Mouse (Mus musculus) ES-E14 (cell line): ENCODE measurements at regions not wholly inside any gene's neighbourhood (a gene's known extent, or its start where the extent isn't known, plus 50 kb on each side); places are given as distances from the start of the nearest gene placed in this dataset.
"Not testable (repeated sequence)": the region's sequence is repeated elsewhere in the genome, so short reads cannot be mapped to it uniquely, and the experiment has no call there.

Experiments
- DNase-seq: peaks from one replicate; pipeline ENCODE4 v3.0.0-alpha.2; 2013; ENCODE audit warnings: low read depth, low spot score
- H3K27ac ChIP-seq: 2 replicates; pipeline ENCODE4 v1.5.1; 2012; ENCODE audit warnings: low read depth, mild to moderate bottlenecking, low read length, moderate library complexity, mixed read lengths; ENCODE audit not compliant: poor library complexity, insufficient read depth, severe bottlenecking
- H3K36me3 ChIP-seq: 2 replicates; pipeline ENCODE4 v1.6.1; 2012; ENCODE audit warnings: mild to moderate bottlenecking, low read length, moderate library complexity, mixed read lengths; ENCODE audit not compliant: control insufficient read depth, poor library complexity, insufficient read depth, severe bottlenecking
- H3K4me1 ChIP-seq, 2 experiments: fragments of 150-350 bp in 1 of 2; sonication (generic) in 1 of 2; 2 replicates each; pipeline ENCODE4 v1.6.1; 2012; ENCODE audit warnings: low read length in 2 of 2, mild to moderate bottlenecking in 1 of 2, mixed read lengths in 1 of 2; ENCODE audit not compliant: control insufficient read depth in 2 of 2, insufficient read depth in 2 of 2, poor library complexity in 1 of 2
- H3K4me3 ChIP-seq, 2 experiments: fragments of 150-350 bp in 1 of 2; sonication (generic) in 1 of 2; 2 replicates each; pipeline ENCODE4 v1.5.1; 2012; ENCODE audit warnings: low read length in 2 of 2, low read depth in 1 of 2, mild to moderate bottlenecking in 1 of 2, mixed read lengths in 1 of 2; ENCODE audit not compliant: insufficient read depth in 1 of 2, poor library complexity in 1 of 2, severe bottlenecking in 1 of 2
- H3K9ac ChIP-seq: 2 replicates; pipeline ENCODE4 v1.6.1; 2012; ENCODE audit warnings: low read depth, mild to moderate bottlenecking, low read length, mixed read lengths; ENCODE audit not compliant: poor library complexity, insufficient read depth, severe bottlenecking
- H3K9me3 ChIP-seq: fragments of 150-350 bp; sonication (generic); 2 replicates; pipeline ENCODE4 v1.6.1; 2012; ENCODE audit warnings: low read depth, mild to moderate bottlenecking, low read length; ENCODE audit not compliant: control insufficient read depth, insufficient read depth
- CHD2 ChIP-seq: IDR thresholded peaks from 2 replicates; pipeline ENCODE4 v1.6.1; 2014; ENCODE audit warnings: mild to moderate bottlenecking, low read depth, low read length, inconsistent platforms
- HCFC1 ChIP-seq: IDR thresholded peaks from 2 replicates; pipeline ENCODE4 v1.6.1; 2012; ENCODE audit warnings: low read length, inconsistent platforms, borderline replicate concordance; ENCODE audit not compliant: insufficient read depth
- MAFK ChIP-seq: IDR thresholded peaks from 2 replicates; pipeline ENCODE4 v1.6.1; 2014; ENCODE audit warnings: mild to moderate bottlenecking, low read depth, low read length, inconsistent platforms; ENCODE audit not compliant: insufficient read depth
- ZC3H11A ChIP-seq: IDR thresholded peaks from 2 replicates; pipeline ENCODE4 v1.6.1; 2012; ENCODE audit warnings: low read depth, mild to moderate bottlenecking, inconsistent platforms, low read length, borderline replicate concordance
- ZNF384 ChIP-seq: IDR thresholded peaks from 2 replicates; pipeline ENCODE4 v1.6.1; 2012; ENCODE audit warnings: low read depth, low read length, inconsistent platforms
- in situ Hi-C, 2 experiments: fragments of 600-800 bp; cut with MboI; formaldehyde crosslinking; loops; one replicate each; pipeline ENCODE4 v1.15.1; 2025; ENCODE audit warnings: low sequenced_read_pairs in 2 of 2, inconsistent platforms in 1 of 2; ENCODE audit not compliant: unreplicated experiment in 2 of 2

DNA sequence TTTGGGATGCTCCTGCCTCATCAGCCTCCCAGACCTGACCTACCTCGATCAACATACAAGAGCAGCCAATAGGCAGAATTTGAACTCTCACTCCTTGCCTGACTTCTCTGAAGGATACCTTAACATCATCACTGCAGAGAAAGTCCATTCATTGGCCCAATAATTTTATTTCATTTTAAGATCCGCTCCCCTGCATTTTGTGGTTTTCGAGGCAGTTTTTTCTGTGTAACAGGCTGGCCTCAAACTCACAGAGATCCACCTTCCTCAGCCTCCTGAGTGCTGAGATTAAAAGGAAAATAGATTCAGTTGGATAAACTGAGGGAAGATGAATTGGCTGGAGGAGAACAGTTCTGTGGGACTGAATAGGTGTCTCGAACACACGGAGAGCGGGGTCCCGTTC lies 216.4 kb downstream of the Ankrd50 start:
- Histone ChIP-seq H3K4me1 (no peaks in the 10 kb centered on the region), H3K4me3 (no peak overlapping the region)
- in situ Hi-C loops = loop anchor here in 1 of 2 experiments (25.0 kb wide), 2 partner anchors 344 to 594 kb away; no protein-coding TSS in a partner anchor

DNA sequence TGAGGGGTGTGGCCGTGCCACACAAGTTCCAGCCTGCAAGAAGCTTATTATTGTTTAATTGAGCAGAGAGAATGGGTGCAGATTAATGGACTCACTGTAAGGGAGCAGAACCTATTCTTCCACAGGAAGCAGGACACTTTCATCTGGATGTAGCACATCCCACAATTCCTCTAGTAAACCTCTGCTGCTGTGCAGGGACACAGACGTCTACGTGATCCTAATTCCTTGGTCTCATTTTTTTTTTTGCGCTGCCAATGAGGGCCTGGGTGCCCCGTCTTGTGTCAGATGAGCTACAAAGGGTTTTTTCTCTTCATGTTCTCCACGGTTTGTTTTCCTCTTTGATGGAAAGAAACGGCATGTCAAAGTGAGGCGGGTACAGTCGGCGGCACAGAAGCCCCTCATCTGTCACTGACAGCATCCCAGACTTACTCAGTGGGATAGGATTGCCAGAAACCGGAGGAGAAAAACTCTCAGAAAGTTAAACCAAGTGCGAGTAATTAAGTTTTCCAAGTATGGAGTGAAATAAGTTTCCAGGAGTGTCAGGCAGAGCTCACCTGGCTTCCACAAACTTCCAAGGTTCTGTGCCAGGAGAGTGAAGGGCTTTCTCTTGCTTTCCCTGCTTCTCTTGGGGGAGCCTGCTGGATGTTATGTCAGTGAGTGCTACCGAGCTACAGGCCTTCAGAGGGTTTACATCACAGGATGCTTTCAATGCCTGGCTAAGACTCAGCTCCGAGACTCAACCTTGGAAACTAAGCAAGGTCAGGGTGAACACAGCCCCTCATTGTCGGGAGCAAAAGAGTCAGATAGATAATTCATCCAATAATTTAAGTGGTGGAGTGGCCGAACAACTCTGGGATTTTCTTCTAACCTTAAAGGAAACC lies 221.1 kb downstream of the Ankrd50 start:
- TF ChIP-seq ZC3H11A (no peak), HCFC1 (no peak), ZNF384 (no peak), CHD2 (no peak), MAFK (no peak)
- Histone ChIP-seq H3K4me1 (no peaks in the 10 kb centered on the region), H3K4me3 (no peak overlapping the region), H3K9me3 (no peaks in the 10 kb centered on the region), H3K27ac (no peak overlapping the region), H3K36me3 (no peaks in the 10 kb centered on the region), H3K9ac (no peak overlapping the region)
- DNase-seq = no peak
- in situ Hi-C loops = loop anchor here in 1 of 2 experiments (25.0 kb wide), 2 partner anchors 349 to 599 kb away; no protein-coding TSS in a partner anchor

More for the DNA sequence above, 216.4 kb downstream of the Ankrd50 start:
- Histone ChIP-seq H3K36me3 (no peaks in the 10 kb centered on the region), H3K9me3 (no peaks in the 10 kb centered on the region), H3K27ac (no peak overlapping the region), H3K9ac (no peak overlapping the region)
- DNase-seq = no peak
- TF ChIP-seq ZNF384 (no peak), HCFC1 (no peak), MAFK (no peak), ZC3H11A (no peak)

DNA sequence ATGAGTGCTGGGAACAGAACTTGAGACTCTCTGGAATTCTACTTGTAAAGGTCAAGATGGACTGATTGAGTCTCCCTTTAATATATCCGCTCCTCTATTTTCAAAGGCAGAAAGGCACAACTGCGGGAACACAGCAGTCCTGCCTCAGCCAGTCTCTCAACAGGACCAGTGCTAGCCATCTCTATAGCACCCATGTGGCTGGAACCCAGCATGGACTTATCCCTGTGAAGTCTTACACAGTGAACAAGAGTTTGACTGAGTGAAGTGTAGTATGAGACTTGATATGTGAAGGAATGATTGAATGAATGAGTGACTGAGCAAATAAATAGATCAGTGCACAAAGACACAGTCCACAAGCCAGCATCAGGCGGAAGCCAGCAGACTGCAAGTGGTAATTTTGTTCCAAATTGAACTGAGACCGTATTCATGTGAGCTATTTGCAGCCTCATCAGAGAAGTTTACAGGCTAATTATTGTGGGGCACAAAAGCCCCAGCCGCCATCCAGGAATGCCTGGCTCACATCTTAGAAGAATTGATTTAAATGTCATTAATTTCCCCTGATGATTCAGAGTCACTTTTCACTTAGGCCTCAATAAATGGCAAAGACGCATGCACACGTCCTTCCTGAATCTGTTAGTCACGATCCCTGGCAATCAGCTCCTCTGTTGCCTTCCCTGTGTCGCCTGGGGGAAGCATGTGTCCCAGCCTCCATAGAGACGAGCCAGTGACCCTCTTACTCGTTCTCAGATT lies 223.1 kb downstream of the Ankrd50 start:
- no peak overlapping the region for H3K4me3 ChIP-seq
- no peaks in the 10 kb centered on the region for H3K36me3 ChIP-seq
- H3K27ac ChIP-seq = no peak overlapping the region
- in situ Hi-C loops = loop anchor here in 1 of 2 experiments (25.0 kb wide), 2 partner anchors 351 to 601 kb away; no protein-coding TSS in a partner anchor
- no peaks in the 10 kb centered on the region for H3K9me3 ChIP-seq
- no peak for DNase-seq
- H3K4me1 ChIP-seq = 0 out of 4 replicates have a peak, but pooled peaks cover 0 to 1% of the 10 kb centered on the region in 2 experiments
- no peak overlapping the region for H3K9ac ChIP-seq
- TF ChIP-seq ZC3H11A (no peak), CHD2 (no peak), MAFK (no peak), ZNF384 (no peak), HCFC1 (no peak)

DNA sequence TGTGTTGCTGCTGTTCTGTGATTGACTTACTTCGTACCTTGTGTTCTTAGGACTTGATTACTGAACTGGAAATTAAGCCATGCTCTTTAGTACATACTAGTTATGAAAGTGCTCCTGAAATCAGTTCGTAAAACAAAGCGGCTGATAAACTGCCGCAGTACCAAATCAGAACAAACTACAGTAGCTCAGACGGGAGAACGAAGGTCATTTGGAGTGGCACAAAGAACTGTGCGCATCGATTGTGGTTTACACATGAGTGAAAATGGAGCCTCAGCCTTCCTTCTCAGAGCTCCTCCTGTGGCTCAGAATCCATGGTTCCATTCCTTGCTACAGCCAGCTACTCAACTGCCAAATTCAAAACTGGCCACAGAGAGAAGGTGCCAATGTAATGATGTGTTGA lies 225.4 kb downstream of the Ankrd50 start:
- not testable (repeated sequence) for H3K36me3 ChIP-seq, H3K9me3 ChIP-seq, H3K9ac ChIP-seq, H3K4me1 ChIP-seq, H3K27ac ChIP-seq, DNase-seq, H3K4me3 ChIP-seq
- in situ Hi-C loops = loop anchor here (10.0 to 25.0 kb wide), 3 partner anchors 353 to 603 kb away; no protein-coding TSS in a partner anchor
